Mouse (Mus musculus): ENCODE measurements around the gene Morc1.

DNA sequence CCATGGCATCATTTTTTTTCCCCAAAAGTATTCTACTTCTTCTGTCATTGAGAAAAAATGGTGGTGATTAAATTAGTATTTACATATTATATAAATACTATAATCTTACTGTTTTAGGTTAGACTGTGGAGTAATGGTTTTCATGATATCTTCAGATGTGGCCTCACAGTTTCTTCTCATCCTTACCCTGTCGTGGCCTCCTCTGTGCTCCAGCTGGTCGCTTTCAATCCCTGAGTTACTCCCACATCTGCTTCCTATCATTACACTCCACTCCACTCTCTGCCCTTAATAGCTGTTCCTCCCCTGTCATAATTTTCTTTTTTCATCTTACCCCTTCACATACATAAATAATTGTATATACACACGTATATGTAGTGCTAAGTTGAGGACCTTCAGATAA, 22.2 kb downstream of the Morc1 start:
- TF ChIP-seq CTCF (IDR thresholded peaks at IDR 0.05; ENCODE audit: borderline replicate concordance, insufficient read depth, low read depth, low read length) = no peak
- TF ChIP-seq POLR2A (IDR thresholded peaks at IDR 0.05; ENCODE audit: borderline replicate concordance, insufficient read depth, low read length) = no peak
